Mouse (Mus musculus) hindbrain, embryonic 14.5 days (tissue): ENCODE data around the gene Cfl2. TPM values are rescaled to one million over a fixed set of nuclear protein-coding genes. Genes with fewer than 3 reads are reported as not detected.
"Not testable (repeated sequence)": the region's sequence is repeated elsewhere in the genome, so short reads cannot be mapped to it uniquely, and the experiment has no call there.

Source experiments
- ATAC-seq: fragments of 200-750 bp; cut with Nextera tagmentation; 2 replicates; pipeline ENCODE4 v1.8.0; 2017; ENCODE audit warnings: moderate number of reproducible peaks, mild to moderate bottlenecking, moderate TSS enrichment, moderate library complexity; ENCODE audit not compliant: low FRiP score
- DNase-seq: peaks from one replicate; pipeline ENCODE4 v3.0.0-alpha.2; 2015; ENCODE audit warnings: low spot score
- H3K27ac ChIP-seq: fragments of 300-500 bp; sonication (generic); 2 replicates; pipeline ENCODE4 v1.5.1; 2014; ENCODE audit warnings: mild to moderate bottlenecking, moderate library complexity
- H3K27me3 ChIP-seq: fragments of 300-500 bp; sonication (generic); 2 replicates; pipeline ENCODE4 v1.6.1; 2014; ENCODE audit warnings: mild to moderate bottlenecking, low read length, mixed read lengths; ENCODE audit not compliant: control insufficient read depth, insufficient read depth
- H3K36me3 ChIP-seq: fragments of 300-500 bp; sonication (generic); replicated peaks from 2 replicates; pipeline ENCODE4 v1.6.1; 2014; ENCODE audit not compliant: control insufficient read depth, insufficient read depth
- H3K4me1 ChIP-seq: fragments of 300-500 bp; sonication (generic); replicated peaks from 2 replicates; pipeline ENCODE4 v1.6.1; 2014; ENCODE audit warnings: antibody characterized with exemption, low read length, mixed read lengths; ENCODE audit not compliant: control insufficient read depth, insufficient read depth
- H3K4me2 ChIP-seq: fragments of 300-500 bp; sonication (generic); replicated peaks from 2 replicates; pipeline ENCODE4 v1.6.1; 2014; ENCODE audit warnings: mild to moderate bottlenecking, moderate library complexity
- H3K4me3 ChIP-seq: fragments of 300-500 bp; sonication (generic); replicated peaks from 2 replicates; pipeline ENCODE4 v1.5.1; 2014; ENCODE audit warnings: mild to moderate bottlenecking, low read length
- H3K9ac ChIP-seq: fragments of 300-500 bp; sonication (generic); 2 replicates; pipeline ENCODE4 v1.6.1; 2014
- H3K9me3 ChIP-seq: fragments of 300-500 bp; sonication (generic); 2 replicates; pipeline ENCODE4 v1.6.1; 2016; ENCODE audit warnings: low read length; ENCODE audit not compliant: control insufficient read depth
- WGBS: fragments of 180-500 bp; shearing (Covaris S2); extraction: QIAGEN DNeasy Blood & Tissue Kit; methylation state at CpG from one replicate; pipeline ENCODE4 v1.1.7; 2014; 5-methylcytosine and 5-hydroxymethylcytosine counted together
- polyA plus RNA-seq: library from polyadenylated mRNA; unstranded; fragments of >200 nt; fragmentation: Nextera tagmentation; extraction: Ambion mirVana; gene quantifications from 2 replicates; pipeline ENCODE4 v1.2.1, GENCODE M21; 2014

The Cfl2 gene
- polyA plus RNA-seq, 1 experiment from 2014 or later = 347 TPM

GRCm38 (mm10) chr12:54834925-54835447 lies 27.7 kb downstream of the Cfl2 start:
- Histone ChIP-seq H3K9ac (peak overlapping the region; percentile 24; the same call in 1 of the 2 replicates), H3K4me3 (peak overlapping the region; percentile 17; the same call in 1 of the 2 replicates), H3K27ac (peak overlapping the region; percentile 27; the same call in 1 of the 2 replicates), H3K36me3 (no peaks in the 10 kb centered on the region), H3K4me1 (0 out of 2 replicates have a peak, but pooled peaks cover 5% of the 10 kb centered on the region), H3K27me3 (no peaks in the 10 kb centered on the region), H3K4me2 (peak overlapping the region; percentile 39), H3K9me3 (no peaks in the 10 kb centered on the region)
- WGBS = 16% methylated on average over 11 of the region's 11 CpGs
- ATAC-seq = peak; percentile 72; the same call in 1 of the 2 replicates
- DNase-seq = peak; percentile 58

GRCm38 (mm10) chr12:54833856-54834399 lies 28.7 kb downstream of the Cfl2 start:
- no peak overlapping the region for H3K27ac ChIP-seq
- H3K4me3 ChIP-seq = no peak overlapping the region
- H3K9me3 ChIP-seq = no peaks in the 10 kb centered on the region
- 0 out of 2 replicates have a peak, but pooled peaks cover 5% of the 10 kb centered on the region for H3K4me1 ChIP-seq
- no peaks in the 10 kb centered on the region for H3K27me3 ChIP-seq
- H3K4me2 ChIP-seq = no peak overlapping the region
- no peak for ATAC-seq
- no peak for DNase-seq
- H3K9ac ChIP-seq = no peak overlapping the region
- no peaks in the 10 kb centered on the region for H3K36me3 ChIP-seq
- 68% methylated on average over 9 of the region's 9 CpGs for WGBS

GRCm38 (mm10) chr12:54831927-54832326 lies 30.8 kb downstream of the Cfl2 start:
- not testable (repeated sequence) for DNase-seq, H3K4me1 ChIP-seq, H3K9ac ChIP-seq, H3K27me3 ChIP-seq, H3K4me3 ChIP-seq, ATAC-seq, H3K27ac ChIP-seq, H3K4me2 ChIP-seq, H3K9me3 ChIP-seq, H3K36me3 ChIP-seq
- 81% methylated on average over 1 of the region's 1 CpGs for WGBS

GRCm38 (mm10) chr12:54830574-54830973 lies 32.1 kb downstream of the Cfl2 start:
- DNase-seq (peak; percentile 85), ATAC-seq (peak; percentile 88; the same call in 1 of the 2 replicates)
- WGBS = 23% methylated on average over 6 of the region's 6 CpGs

GRCm38 (mm10) chr12:54829876-54830275 lies 32.8 kb downstream of the Cfl2 start:
- H3K36me3 ChIP-seq = no peaks in the 10 kb centered on the region
- H3K27ac ChIP-seq = no peak overlapping the region
- no peak overlapping the region for H3K4me2 ChIP-seq
- no peak overlapping the region for H3K4me3 ChIP-seq
- WGBS = 56% methylated on average over 5 of the region's 5 CpGs
- H3K4me1 ChIP-seq = 0 out of 2 replicates have a peak, but pooled peaks cover 3% of the 10 kb centered on the region
- H3K27me3 ChIP-seq = no peaks in the 10 kb centered on the region
- ATAC-seq = no peak
- H3K9me3 ChIP-seq = no peaks in the 10 kb centered on the region
- DNase-seq = no peak
- H3K9ac ChIP-seq = no peak overlapping the region

More at GRCm38 (mm10) chr12:54830574-54830973, 32.1 kb downstream of the Cfl2 start:
- Histone ChIP-seq H3K9me3 (no peaks in the 10 kb centered on the region), H3K27me3 (no peaks in the 10 kb centered on the region), H3K4me2 (no peak overlapping the region), H3K27ac (no peak overlapping the region), H3K4me1 (0 out of 2 replicates have a peak, but pooled peaks cover 5% of the 10 kb centered on the region), H3K9ac (no peak overlapping the region), H3K36me3 (no peaks in the 10 kb centered on the region), H3K4me3 (no peak overlapping the region)

- Histone ChIP-seq H3K9ac (no peak overlapping the region), H3K27ac (no peak overlapping the region), H3K4me3 (no peak overlapping the region), H3K27me3 (no peaks in the 10 kb centered on the region), H3K4me2 (no peak overlapping the region), H3K4me1 (no peaks in the 10 kb centered on the region), H3K36me3 (no peaks in the 10 kb centered on the region), H3K9me3 (no peaks in the 10 kb centered on the region)
- DNase-seq (no peak), ATAC-seq (no peak)
- WGBS = 75% methylated on average over 1 of the region's 1 CpGs
Observed at GRCm38 (mm10) chr12:54828043-54828442, 34.6 kb downstream of the Cfl2 start.

GRCm38 (mm10) chr12:54825202-54825601 lies 37.5 kb downstream of the Cfl2 start:
- DNase-seq = no peak
- WGBS = 94% methylated on average over 3 of the region's 3 CpGs

GRCm38 (mm10) chr12:54822836-54823426 lies 39.7 kb downstream of the Cfl2 start:
- no peak overlapping the region for H3K4me2 ChIP-seq
- no peaks in the 10 kb centered on the region for H3K36me3 ChIP-seq
- H3K4me3 ChIP-seq = no peak overlapping the region
- no peaks in the 10 kb centered on the region for H3K4me1 ChIP-seq
- WGBS = 34% methylated on average over 4 of the region's 4 CpGs
- H3K9me3 ChIP-seq = no peaks in the 10 kb centered on the region
- H3K27ac ChIP-seq = no peak overlapping the region
- ATAC-seq = no peak
- DNase-seq = peak; percentile 35
- no peaks in the 10 kb centered on the region for H3K27me3 ChIP-seq
- no peak overlapping the region for H3K9ac ChIP-seq

More at GRCm38 (mm10) chr12:54825202-54825601, 37.5 kb downstream of the Cfl2 start:
- ATAC-seq = no peak
- no peaks in the 10 kb centered on the region for H3K27me3 ChIP-seq
- H3K9ac ChIP-seq = no peak overlapping the region
- no peak overlapping the region for H3K4me3 ChIP-seq
- H3K9me3 ChIP-seq = no peaks in the 10 kb centered on the region
- no peak overlapping the region for H3K27ac ChIP-seq
- H3K4me2 ChIP-seq = no peak overlapping the region
- no peaks in the 10 kb centered on the region for H3K4me1 ChIP-seq
- no peaks in the 10 kb centered on the region for H3K36me3 ChIP-seq

- no peak overlapping the region for H3K4me3 ChIP-seq
- no peaks in the 10 kb centered on the region for H3K36me3 ChIP-seq
- WGBS = 45% methylated on average over 2 of the region's 2 CpGs
- no peak overlapping the region for H3K27ac ChIP-seq
- H3K9me3 ChIP-seq = no peaks in the 10 kb centered on the region
- no peak for DNase-seq
- ATAC-seq = no peak
- H3K9ac ChIP-seq = no peak overlapping the region
- H3K27me3 ChIP-seq = no peaks in the 10 kb centered on the region
- H3K4me1 ChIP-seq = no peaks in the 10 kb centered on the region
- H3K4me2 ChIP-seq = no peak overlapping the region
Observed at GRCm38 (mm10) chr12:54820684-54821161, 42.0 kb downstream of the Cfl2 start.
